8 mouse cellular contexts compared by ENCODE assay signal in genomic region chr10:70098626-70099025, GRCm38 (mm10). TPM values are rescaled to one million over a fixed set of nuclear protein-coding genes. Genes with fewer than 3 reads are reported as not detected.
DNase-seq lines count a peak whose midpoint lies in the region; ATAC-seq and TF ChIP-seq lines count a peak whose summit lies in the region.

No protein-coding gene starts in this region.

- TF ChIP-seq CTCF in hindbrain, postnatal 0 days (IDR thresholded peaks at IDR 0.05; ENCODE audit: low read depth): no peak

- peak overlapping the region; percentile 93 for H3K9ac ChIP-seq in kidney, embryonic 15.5 days
- H3K9ac ChIP-seq in hindbrain, postnatal 0 days (replicated peaks; ENCODE audit: low read length): peak overlapping the region; percentile 89
- peak overlapping the region; percentile 94 for H3K9ac ChIP-seq in neural tube, embryonic 11.5 days (ENCODE audit: low read length)

- no peak for ATAC-seq in kidney, embryonic 15.5 days (replicated peaks; ENCODE audit: low FRiP score)
- no peak for ATAC-seq in hindbrain, postnatal 0 days
- no peak for ATAC-seq in neural tube, embryonic 11.5 days (ENCODE audit: insufficient read depth, low FRiP score, low TSS enrichment)
- no peak for ATAC-seq in CD4-positive, CD25-positive, alpha-beta regulatory T cell, adult 4 months

- H3K4me3 ChIP-seq in kidney, embryonic 15.5 days (replicated peaks): peak overlapping the region; percentile 98
- H3K4me3 ChIP-seq in hindbrain, postnatal 0 days (ENCODE audit: low read length): peak overlapping the region; percentile 99
- peak overlapping the region; percentile 95 for H3K4me3 ChIP-seq in neural tube, embryonic 11.5 days (ENCODE audit: low read depth, low read length)

- no peak for DNase-seq in kidney, adult 11 months
- peak; percentile 57 for DNase-seq in brain, adult 2 months (ENCODE audit: low read depth, low spot score)
- DNase-seq in hindbrain, postnatal 0 days (ENCODE audit: low spot score): no peak
- DNase-seq in neural tube, embryonic 11.5 days (ENCODE audit: low spot score): peak; percentile 19
- DNase-seq in kidney, postnatal 36 days: no peak
- DNase-seq in lung, adult 18-20 months: no peak

- 0 out of 2 replicates have a peak, but pooled peaks cover 4% of the 10 kb centered on the region for H3K9me3 ChIP-seq in kidney, embryonic 15.5 days (replicated peaks)
- H3K9me3 ChIP-seq in hindbrain, postnatal 0 days (ENCODE audit: low read length): no peaks in the 10 kb centered on the region
- H3K9me3 ChIP-seq in neural tube, embryonic 11.5 days (ENCODE audit: control insufficient read depth, low read length): no peaks in the 10 kb centered on the region

- H3K4me1 ChIP-seq in kidney, embryonic 15.5 days: peaks cover 37% of the 10 kb centered on the region
- peaks cover 12% of the 10 kb centered on the region for H3K4me1 ChIP-seq in hindbrain, postnatal 0 days (ENCODE audit: insufficient read depth, low read length)
- peaks cover 18% of the 10 kb centered on the region for H3K4me1 ChIP-seq in neural tube, embryonic 11.5 days (ENCODE audit: control insufficient read depth, insufficient read depth, low read length)

- peak overlapping the region; percentile 84 for H3K4me2 ChIP-seq in kidney, embryonic 15.5 days
- H3K4me2 ChIP-seq in hindbrain, postnatal 0 days (ENCODE audit: low read depth, low read length): peak overlapping the region; percentile 92
- H3K4me2 ChIP-seq in neural tube, embryonic 11.5 days (ENCODE audit: low read depth): peak overlapping the region; percentile 89

- 5% methylated on average over 6 of the region's 6 CpGs for WGBS in kidney, embryonic 15.5 days
- 5% methylated on average over 6 of the region's 6 CpGs for WGBS in hindbrain, postnatal 0 days
- WGBS in neural tube, embryonic 11.5 days: 15% methylated on average over 6 of the region's 6 CpGs

- peaks cover 32% of the 10 kb centered on the region for H3K36me3 ChIP-seq in kidney, embryonic 15.5 days
- H3K36me3 ChIP-seq in hindbrain, postnatal 0 days (ENCODE audit: insufficient read depth, low read length): no peaks in the 10 kb centered on the region
- no peaks in the 10 kb centered on the region for H3K36me3 ChIP-seq in neural tube, embryonic 11.5 days (ENCODE audit: control insufficient read depth, insufficient read depth, low read length)

- H3K27me3 ChIP-seq in kidney, embryonic 15.5 days: no peaks in the 10 kb centered on the region
- no peaks in the 10 kb centered on the region for H3K27me3 ChIP-seq in hindbrain, postnatal 0 days (ENCODE audit: insufficient read depth, low read length)
- H3K27me3 ChIP-seq in neural tube, embryonic 11.5 days (ENCODE audit: control insufficient read depth, insufficient read depth, low read length): no peaks in the 10 kb centered on the region

- peak overlapping the region; percentile 95 for H3K27ac ChIP-seq in kidney, embryonic 15.5 days
- H3K27ac ChIP-seq in hindbrain, postnatal 0 days: peak overlapping the region; percentile 87
- H3K27ac ChIP-seq in neural tube, embryonic 11.5 days (ENCODE audit: low read depth, low read length): no peak overlapping the region

RNA-seq across cellular contexts. Expression of gene Ccdc6, which starts 1.7 kb away (rescaled TPM):
- 22.5 and 22.9 TPM in 2 replicates for polyA plus RNA-seq in kidney, embryonic 15.5 days (2015; fragmentation: Nextera tagmentation; extraction: Ambion mirVana)
- total RNA-seq in hindbrain, postnatal 0 days (2014; rRNA removed): 28.0 and 29.7 TPM in 2 replicates
- 22.6 and 22.9 TPM in 2 replicates for polyA plus RNA-seq in hindbrain, postnatal 0 days (2015; fragmentation: Nextera tagmentation; extraction: Ambion mirVana)
- 21.6 and 23.4 TPM in 2 replicates for polyA plus RNA-seq in neural tube, embryonic 11.5 days (2014; fragmentation: Nextera tagmentation; extraction: Ambion mirVana)
- polyA plus RNA-seq in CD4-positive, CD25-positive, alpha-beta regulatory T cell, adult 4 months (2017; shearing (Covaris generic)): 10 to 100 TPM; 28.7 to 30.9 TPM

Comparison
In these comparisons a context has a peak if more than half of its experiments do, and no peak if none do; other contexts are left out.
1. DNase-seq: peak in brain, adult 2 months (single experiment) and neural tube, embryonic 11.5 days (single experiment); none in kidney, adult 11 months (single experiment), hindbrain, postnatal 0 days (single experiment), kidney, postnatal 36 days (0 of 2) and lung, adult 18-20 months (0 of 2).
2. Peak in every context shown above with its lines, with median percentiles within 50 percentile points of each other: H3K4me2 ChIP-seq, H3K4me3 ChIP-seq and H3K9ac ChIP-seq.